Mouse (Mus musculus) B cell, adult 2 months (primary cell): ENCODE measurements around the gene Tbc1d30.

Experiments
- DNase-seq, 2 experiments: peaks; one replicate each; pipeline ENCODE4 v3.0.0; 2022

Tbc1d30 gene

DNA sequence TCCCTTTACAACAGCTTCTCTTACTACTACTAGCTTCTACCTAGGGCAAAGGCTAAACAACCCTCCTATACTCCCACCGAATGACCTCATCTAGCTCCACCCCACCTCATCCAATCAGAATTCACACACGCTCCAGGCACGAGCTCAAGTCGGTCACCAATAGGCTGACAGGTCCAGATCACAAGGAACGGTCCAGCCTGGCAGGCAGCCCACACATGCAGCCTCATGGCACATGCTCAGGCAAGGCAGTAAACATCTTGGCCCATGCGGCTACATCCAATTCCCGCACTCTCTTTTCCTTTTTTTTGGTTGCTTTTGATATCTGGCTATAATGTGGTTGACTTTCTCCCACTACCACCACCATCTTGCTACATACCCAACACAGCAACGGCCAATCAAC, 88.9 kb downstream of the Tbc1d30 start:
- DNase-seq: no peak

DNA sequence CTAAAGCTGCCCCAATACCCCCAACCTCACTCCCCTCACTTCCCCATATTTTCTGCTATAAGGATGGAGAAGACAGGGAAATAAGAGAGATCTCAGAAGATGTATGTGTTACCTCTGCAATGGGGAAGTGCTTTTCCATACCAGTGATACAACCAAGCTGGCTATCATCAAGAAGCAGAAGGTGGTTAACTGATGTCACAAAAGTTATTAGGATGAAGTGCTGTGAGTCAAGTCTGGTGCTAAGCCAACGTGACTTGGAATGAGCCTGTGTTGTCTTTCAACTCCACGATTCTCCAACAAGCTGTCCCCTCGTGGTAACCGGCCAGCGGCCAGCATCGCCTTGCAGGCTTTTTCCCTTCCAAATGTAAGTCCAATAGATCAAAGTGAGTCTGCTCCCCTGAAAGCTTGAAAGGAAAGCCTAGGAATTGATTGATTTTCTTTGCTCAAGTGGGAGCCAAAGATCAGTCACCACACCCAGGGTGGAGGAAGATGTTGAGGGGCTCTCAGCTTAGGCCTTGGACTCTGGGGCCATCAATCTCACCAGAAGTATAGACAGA, 90.0 kb downstream of the Tbc1d30 start:
- DNase-seq: no peak

DNA sequence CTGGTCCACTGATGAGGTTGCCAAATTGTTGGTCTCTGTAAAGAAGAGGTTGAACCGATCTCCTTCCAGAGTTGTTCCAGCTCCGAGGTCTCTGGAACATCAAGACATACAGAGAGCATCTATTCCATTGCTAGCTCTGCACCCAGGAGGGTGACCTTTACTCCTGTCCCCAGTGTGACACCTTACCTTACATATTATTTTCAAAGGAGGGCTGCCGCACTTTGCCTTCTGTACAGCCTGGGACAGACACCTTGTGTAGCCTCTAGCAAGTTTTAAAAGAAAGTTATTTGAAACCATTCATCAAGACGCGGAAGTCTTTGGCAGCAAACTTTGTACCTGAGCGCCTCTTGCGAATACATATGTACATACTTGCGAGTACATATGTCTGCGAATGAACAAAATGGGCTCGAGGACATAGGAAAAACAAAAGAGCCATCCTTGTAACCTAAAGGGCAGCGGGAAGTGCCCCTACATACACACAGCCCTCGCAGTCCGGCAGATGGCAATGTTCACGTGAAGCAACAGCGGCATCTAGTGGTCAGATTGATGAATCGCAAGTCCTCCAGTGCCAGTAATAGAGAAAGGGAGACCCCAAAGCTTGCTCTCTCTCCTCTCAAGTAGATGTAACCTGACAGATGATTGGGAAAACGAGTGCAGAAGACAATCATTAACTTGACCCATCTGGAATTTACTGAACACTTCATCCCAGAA, 94.8 kb downstream of the Tbc1d30 start:
- DNase-seq: peak; percentile 72 to 73

DNA sequence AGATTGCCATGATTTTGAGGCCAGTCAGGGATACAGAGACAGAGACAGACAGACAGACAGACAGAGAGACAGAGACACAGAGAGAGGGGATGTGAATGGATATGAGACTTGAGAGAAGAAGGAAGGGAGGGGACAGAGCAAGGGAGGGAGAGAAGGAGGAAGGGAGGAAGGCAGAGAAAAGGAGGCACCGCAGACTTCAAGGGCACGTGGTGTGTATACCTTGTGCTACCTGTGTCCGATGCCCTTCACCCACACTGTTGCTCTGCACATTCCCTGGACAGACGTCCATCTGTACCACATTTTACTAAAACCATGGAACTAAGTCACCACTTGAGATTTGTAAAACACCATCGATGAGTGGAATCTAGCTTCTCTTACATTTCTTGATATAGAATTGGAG, 95.6 kb downstream of the Tbc1d30 start:
- DNase-seq: no peak

DNA sequence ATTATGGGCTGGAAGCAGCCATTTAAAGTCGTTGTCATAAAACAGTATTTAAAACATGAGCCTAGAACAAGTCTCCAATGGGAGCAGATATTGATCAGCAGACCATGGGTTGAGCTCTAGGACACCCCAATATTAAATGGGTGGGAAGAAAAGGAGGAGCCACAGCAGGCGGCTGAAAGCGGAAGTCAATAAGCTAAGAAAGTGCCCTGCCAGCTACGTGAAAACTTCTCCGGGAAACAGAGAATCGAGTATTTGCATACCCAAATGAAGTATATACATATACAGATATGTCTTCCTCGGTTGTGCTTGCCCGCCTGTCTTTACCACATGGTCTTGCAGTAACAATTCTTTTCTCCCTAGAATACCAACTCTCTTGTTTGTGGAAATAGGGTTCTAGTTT, 96.7 kb downstream of the Tbc1d30 start:
- DNase-seq: no peak

DNA sequence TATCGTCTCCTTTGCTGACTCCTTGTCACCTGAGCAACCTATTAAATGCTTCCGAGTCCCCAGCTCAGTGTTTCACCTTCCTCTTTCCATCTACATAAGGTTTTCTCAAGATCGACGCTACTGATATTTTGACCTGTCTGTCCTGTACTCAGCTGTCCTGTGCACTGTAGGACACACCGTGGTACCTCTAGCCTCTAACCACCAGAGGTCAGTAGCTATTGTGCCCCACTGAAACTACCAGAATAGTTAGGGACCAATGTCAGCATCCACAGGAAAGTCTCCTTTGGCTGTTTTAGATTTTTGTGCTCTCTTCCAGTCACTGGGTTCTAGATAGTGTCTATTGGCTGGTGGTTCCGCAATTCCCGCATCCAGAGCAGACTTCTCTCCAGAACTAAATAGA, 98.3 kb downstream of the Tbc1d30 start:
- DNase-seq: no peak

DNA sequence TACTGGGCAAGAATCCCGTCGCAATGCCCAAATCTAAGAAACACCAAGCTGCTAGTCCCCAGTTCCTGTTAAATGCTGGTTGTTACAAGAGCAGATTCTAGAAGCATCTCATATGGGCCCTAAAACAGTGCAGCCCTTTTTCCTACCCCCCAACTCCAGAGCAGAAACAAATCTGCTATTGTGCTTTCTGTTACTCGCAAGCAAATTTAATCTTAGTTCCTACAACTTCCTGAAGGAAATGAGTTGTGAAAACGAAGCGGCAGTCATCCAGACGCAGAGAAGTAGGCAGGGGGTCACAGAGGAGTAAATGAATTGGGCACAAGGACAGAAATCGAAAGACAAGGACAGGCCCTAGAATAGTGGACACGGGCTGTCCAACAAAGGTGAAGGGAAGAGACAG, 99.9 kb downstream of the Tbc1d30 start:
- DNase-seq: no peak

DNA sequence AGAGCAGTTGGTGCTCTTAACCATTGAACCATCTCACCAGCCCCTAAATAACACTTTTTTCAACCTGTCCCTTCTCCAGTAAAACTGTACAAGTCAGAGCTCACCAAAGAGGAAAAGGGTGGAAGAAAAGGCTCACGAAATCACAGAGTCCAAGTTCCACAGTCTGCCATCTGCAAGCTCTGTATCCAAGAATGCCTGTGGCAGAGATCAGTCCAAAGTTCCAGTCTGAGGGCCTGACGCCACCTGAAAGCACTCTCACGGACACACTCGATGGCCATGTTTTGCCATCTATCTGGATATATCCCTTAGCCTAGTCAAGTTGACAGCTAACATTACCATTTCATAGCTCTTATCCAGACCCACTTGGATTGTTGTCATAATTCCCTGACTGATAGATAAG, 101.3 kb downstream of the Tbc1d30 start:
- no peak for DNase-seq

DNA sequence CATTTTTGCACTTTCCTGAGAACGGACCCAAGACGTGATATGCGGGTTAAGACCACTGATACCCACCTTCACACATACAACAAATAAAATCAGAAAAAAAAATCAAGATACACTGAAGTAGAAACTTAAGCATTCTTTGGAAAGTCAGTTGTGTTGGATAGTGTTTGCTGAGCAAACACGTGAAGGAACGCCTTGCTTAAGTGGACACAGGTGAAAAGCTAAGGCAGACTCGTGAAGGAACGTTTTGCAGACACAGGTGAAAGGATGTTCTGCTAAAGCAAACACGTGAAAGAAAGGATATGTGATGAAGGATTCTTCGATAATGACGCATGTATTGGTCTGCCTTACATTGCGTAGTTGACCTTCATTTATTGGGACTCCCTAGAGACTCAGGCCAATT, 103.5 kb downstream of the Tbc1d30 start:
- DNase-seq: no peak

DNA sequence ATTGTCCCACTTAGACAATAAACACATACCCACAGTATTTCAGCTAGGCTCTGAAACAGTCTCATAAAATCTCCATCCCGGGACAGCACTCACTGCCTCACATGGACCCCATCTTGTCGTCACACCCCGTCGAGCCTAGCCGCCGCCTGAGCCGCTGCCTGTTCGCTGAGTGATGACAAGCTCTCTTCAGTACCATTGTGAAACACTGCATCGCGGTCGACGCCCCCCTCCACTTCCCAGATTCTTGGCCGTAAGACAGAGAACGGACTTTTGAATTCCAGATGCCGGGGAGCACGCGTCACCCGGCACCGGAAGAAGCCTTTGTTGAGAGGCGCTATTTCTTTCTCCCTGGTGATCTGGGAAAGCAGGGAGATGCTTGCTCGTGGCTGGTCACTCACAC, 104.1 kb downstream of the Tbc1d30 start:
- no peak for DNase-seq

DNA sequence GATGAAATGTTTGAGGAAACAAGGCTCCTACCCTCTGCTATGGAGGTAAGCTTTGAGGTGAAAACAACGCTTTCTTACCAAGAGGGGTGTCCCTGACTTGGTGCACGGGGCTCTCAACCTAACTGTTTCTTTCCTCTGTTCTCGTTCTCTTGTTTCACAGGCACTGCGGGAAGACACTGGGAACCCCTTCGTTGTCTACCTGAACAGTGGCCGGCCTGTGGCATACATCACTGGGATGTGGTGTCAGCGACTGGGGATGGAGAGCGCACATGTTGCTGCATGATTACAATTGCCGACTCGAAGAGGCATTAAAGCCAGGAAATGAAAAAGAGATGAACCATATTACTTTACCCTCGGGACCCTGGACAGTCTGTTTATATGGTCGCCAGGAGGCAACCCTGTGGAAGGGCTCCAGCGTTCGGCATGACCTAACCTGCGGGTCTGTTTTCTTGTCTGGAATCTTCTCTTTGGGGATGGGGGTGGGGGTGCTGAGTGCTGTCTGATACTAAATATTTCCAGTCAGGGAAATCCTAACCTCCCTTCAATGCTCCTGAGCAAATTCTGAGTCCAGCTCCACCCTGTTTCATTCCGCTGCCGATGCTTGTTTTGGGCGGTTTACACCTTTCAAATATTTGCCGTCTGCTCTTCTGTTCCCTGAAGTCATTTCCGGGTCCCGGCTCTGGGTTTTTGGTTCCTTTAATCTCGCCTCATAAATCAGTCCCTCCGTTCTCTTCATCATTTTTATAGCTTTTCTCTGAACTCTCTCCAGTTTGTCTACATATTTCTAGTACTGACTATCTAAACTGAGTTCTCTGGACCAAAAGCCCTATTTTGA, 107.5 kb downstream of the Tbc1d30 start:
- DNase-seq: no peak

DNA sequence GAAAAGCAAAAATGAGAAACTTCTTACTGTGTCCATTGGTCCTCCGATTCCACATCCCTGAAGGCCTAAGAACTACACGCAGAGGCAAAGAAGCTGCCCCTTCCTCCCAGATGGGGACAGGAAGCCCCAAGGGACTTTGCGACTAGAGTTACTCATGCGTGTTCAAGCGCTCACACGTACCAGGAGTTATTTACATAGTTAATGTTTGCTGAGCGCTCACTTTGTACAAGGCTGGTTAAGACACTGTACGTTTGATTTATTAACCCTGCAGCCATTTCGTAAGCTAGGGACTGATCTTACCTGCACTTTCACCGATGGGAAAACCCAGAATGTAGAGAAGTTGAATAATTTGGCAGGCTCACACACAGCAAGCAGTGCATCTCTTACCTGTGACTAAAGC, 108.5 kb downstream of the Tbc1d30 start:
- DNase-seq: no peak

DNA sequence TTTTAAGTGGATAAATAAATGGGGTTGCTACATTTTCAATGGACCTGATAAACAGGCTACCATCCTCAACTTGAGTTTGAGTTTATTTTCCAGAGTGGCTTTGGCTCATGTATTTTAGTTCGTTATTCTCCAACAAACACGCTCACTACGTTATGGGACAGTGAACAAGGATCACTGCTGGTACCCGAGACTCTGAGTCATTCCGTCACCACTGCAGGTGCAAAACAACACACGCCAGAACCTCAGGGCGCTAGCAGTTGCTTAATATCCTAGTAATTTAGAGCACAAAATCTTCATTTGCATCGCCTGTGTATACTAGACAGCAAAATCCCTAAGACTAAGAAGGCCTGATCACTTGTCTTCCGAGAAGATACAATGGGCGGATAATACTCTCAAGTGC, 112.0 kb downstream of the Tbc1d30 start:
- no peak for DNase-seq

DNA sequence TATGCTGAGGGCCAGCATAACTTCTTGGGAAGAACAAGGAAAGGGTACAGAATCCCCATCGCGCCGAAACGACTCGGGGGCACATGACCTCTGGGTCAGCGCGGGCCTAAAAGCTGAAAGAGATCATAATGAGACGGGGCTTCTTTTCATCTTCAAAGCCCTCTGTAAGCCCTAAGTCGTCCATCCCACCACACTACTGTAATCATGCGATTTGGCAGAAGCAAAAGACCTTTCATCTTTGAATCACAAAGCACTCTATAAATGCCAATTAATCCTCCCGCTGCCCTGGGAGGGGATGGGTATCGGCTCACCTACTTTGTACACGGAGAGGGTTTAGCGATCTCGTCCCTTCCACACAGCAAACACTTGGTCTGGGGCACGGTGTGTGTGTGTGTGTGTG, 112.5 kb downstream of the Tbc1d30 start:
- no peak for DNase-seq

DNA sequence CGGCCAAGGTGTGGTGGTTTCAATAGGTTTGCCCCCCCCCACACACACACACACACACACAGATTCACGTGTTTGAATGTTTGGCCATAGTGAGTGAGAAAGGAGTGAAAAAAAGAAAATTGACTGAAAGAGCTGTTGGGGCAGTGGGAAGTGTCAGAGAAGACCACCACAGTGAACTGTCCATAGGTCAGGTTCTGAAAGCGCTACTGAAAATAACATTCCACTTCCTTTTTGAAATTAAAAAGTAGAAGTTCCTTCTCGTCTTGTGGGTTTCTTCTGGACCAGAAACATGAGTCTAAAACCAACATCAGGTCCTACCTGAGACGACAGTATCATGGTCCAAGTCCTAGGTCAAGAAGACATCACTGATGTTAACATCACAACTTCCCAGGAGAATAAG, 113.7 kb downstream of the Tbc1d30 start:
- DNase-seq: no peak

DNA sequence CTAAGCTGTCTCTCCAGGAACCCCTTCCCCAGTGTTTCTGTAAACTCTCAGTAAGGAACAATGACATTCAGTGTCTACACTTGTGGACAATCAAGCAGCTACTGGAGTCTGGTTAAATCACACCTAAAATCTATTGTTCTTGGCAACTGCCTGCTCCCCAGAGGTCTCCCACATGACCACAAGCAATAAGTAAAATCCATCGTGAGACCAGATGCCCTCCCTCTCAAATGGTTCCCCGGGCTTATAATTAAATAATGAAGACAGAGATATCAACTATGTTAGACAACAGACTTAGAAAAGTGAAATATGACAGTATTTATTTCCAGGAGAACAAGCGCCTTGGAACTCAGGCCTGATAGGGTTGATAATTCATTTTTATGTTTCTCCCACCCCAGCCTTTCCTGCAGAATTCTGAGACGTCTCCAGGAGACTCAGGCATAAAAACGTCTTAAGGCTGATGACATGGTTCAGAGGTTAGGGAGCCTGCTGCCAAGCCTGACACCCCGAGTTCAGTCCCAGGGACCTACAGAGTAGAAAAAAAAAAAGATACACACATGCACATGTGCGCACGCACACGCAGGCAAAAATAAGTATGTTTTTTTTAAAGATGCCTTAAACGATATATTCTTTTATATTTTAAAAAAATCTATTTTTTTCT, 115.8 kb downstream of the Tbc1d30 start:
- DNase-seq: no peak

DNA sequence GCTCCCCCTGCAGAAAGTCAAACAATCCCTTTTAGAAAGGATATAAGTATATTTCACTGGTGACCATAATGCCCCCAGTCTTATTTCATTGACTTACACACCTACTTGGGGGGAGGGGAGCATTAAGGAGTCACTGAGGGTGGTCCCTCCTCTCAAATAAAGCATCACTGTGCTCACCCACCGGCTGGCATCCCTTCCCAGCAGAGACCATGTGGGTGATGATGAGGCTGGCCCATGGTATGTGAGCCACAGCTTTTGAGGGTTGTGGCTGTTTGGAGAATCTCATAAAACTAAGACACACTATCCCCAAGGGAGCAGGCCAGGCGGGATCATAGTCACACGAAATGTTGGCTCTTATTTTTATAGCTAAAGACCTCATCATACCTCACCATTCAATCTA, 116.6 kb downstream of the Tbc1d30 start:
- no peak for DNase-seq

DNA sequence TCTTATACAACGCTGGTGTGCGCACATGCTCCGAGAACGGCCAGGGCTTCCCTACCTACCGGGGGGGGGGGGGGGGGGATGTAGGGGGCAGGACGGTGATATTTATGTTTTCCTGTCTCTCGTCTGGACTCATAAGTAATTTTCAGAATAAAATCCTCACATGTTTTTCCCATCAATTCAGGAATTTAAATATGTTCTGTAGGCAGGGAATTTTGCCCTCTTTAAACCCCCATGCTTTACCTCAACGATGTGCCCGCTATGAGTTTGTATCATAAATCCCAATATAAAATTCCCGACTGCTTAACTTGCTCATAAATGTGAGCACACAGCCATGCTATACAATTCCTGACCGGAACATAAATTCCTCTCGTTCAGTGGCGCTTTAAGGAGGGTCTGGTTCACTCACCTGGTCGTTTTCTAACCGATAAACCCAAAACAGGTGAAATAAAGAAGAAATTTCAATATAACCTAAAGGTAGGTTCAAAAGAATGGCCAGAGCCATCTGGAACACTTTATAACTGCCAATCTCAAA, 122.6 kb downstream of the Tbc1d30 start:
- DNase-seq: no peak

DNA sequence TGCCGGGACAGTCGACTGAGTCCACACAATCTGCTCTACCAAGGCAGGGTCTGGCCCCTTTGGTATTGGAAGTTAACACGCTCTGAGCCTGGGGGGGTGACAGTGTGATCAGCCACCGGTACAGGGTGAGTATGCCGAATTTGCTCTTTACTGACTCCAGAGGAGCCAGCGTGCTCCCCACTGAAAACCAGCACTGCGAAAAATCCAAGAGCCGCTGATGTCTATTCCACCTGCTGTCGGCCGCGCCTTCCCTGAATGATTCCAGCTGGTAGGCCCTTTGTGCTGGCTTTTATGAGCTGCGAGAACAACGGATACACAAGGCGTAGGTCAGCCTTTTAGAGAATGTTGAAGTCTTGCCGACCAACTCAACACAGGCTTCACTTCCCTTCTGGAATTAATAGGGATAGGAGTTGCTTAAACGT, 123.1 kb downstream of the Tbc1d30 start:
- no peak for DNase-seq

DNA sequence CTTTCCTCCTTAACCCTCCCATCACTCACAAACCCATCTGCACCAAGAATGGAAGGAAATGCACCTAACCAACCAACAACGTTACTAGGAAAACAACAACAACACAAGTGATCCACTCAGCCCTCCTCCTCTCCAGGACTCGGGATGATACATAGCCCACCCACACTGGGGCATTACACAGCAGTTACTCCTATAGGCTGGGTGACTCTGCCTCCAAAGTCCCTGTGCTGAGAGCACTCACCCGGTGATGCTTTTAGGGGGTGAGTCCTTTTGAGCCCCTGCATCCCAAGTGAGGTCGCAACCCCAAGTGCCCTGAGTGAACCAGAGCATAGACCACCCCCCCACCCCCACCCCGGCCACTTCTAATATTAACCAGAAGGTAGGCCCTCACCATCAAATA, 123.7 kb downstream of the Tbc1d30 start:
- DNase-seq: no peak

DNA sequence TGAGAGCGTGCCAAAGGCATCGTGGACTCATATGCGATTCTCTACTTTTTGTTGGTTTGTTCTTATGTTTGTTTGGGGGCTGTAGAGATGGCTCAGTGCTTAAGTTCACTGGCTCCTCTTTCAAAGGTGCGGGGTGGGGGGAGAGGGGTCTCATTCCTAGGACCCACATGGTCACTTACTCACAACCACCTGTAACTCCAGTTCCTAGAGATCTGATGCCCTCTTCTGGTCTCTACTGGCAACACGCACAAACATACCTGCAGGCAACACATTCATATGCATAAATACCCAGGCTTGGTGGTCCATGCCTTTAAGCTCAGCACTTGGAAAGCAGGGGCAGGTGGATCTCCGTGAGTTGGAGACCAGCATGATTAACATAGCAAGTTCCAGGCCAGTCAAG, 125.4 kb downstream of the Tbc1d30 start:
- no peak for DNase-seq

DNA sequence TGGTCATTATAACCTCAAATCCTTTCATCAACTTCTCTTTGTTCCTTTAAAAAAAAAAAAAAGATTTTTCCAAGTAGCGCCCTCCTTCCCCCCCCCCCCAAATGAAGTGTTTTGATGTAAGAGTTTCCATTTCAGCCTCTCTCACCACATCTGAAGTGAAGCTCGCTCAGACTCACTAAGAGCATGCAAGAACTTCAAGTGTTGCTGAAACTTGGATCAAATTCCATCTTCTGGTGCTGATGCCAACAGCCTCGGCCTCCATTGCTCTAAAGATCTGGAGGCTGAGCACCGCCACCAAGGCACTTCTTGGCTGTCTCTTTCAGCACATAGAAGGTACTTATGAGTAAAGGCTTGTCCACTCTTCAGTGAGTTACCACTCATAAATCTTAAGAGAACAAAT, 128.2 kb downstream of the Tbc1d30 start:
- DNase-seq: no peak

DNA sequence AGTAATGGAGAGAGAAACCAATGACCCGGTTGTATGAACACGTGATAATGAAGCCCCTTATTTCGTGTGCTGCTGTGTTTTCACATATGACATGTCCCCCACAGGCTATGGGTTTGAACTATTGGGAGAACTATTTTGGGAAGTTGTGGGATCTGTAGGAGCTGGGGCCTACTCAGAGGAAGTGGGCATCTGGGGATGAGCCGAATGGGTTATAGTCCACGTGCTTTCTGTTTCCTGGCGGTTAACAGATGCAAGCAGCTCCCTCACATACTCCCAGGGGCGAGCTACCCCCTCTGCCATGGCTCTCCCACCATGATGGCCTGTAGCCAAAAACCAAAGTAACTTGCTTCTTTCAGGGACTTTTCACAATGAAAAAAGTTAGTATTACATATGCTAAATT, 132.5 kb downstream of the Tbc1d30 start:
- no peak for DNase-seq

DNA sequence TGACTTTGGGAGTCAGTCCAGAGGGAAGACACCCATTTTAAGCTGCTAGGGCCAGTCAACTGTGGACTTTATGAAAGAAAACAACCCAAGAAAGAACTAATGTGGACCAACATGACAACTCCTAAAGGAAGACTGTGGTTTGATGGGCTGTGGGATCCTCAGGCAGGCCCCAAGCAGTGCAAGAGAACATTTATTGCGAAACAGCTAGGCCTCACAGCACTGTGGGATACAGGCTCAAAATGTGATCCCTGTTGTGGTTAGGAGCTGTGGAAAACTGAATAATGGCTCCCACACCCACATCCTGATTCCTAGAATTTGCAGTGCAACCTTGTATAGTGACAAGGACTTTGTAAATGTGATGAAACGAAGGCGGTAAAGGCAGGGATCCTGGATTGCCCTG, 134.3 kb downstream of the Tbc1d30 start:
- DNase-seq: no peak
